Mouse (Mus musculus) stomach, postnatal 0 days (tissue): ENCODE measurements at regions not wholly inside any gene's neighbourhood (a gene's known extent, or its start where the extent isn't known, plus 50 kb on each side); places are given as distances from the start of the nearest gene placed in this dataset.

Source experiments
- CTCF ChIP-seq: IDR thresholded peaks from 2 replicates; pipeline ENCODE4 v1.5.1; 2016; ENCODE audit warnings: antibody characterized with exemption, low read depth, mild to moderate bottlenecking, moderate library complexity
- EP300 ChIP-seq: optimal IDR thresholded peaks from 2 replicates; pipeline ENCODE3; 2016; ENCODE audit warnings: antibody characterized with exemption

- no peak for TF ChIP-seq CTCF
- no peak for TF ChIP-seq EP300
These were observed 51.2 kb upstream of the Rhobtb1 start for GRCm38 (mm10) chr10:69100021-69100420.
